Mouse (Mus musculus) thymus, adult 2 months (tissue): ENCODE measurements at regions not wholly inside any gene's neighbourhood (a gene's known extent, or its start where the extent isn't known, plus 50 kb on each side); places are given as distances from the start of the nearest gene placed in this dataset.

Experiments used
- CTCF ChIP-seq: fragments of 200-500 bp; IDR thresholded peaks from 2 replicates; pipeline ENCODE4 v1.5.1; 2012; ENCODE audit warnings: mild to moderate bottlenecking, control low read depth, low read length, moderate library complexity, borderline replicate concordance; ENCODE audit not compliant: control insufficient read depth, poor library complexity, insufficient read depth; ENCODE audit errors: extremely low read depth
- POLR2A ChIP-seq: fragments of 200-500 bp; IDR thresholded peaks from 2 replicates; pipeline ENCODE4 v1.6.1; 2012; ENCODE audit warnings: mild to moderate bottlenecking, low read length, control low read depth, moderate library complexity; ENCODE audit not compliant: control insufficient read depth, poor library complexity, insufficient read depth; ENCODE audit errors: extremely low read depth

GRCm38 (mm10) chr5:121064721-121065120 lies 54.8 kb upstream of the Rph3a start:
- TF ChIP-seq CTCF (no peak), POLR2A (no peak)
